Mouse (Mus musculus): ENCODE measurements around the gene Esp6. TPM values are rescaled to one million over a fixed set of nuclear protein-coding genes. Genes with fewer than 3 reads are reported as not detected.
"Not testable (repeated sequence)": the region's sequence is repeated elsewhere in the genome, so short reads cannot be mapped to it uniquely, and the experiment has no call there.

The Esp6 gene
- total RNA-seq (2015) (not detected in 2 replicates), total RNA-seq (2017) (not detected in 2 replicates)

GRCm38 (mm10) chr17:40561207-40561606 is at the start of gene Esp6:
Esp6 (plus strand) TSS chr17:40561507.
- ATAC-seq (ENCODE audit: poor library complexity, severe bottlenecking), result no peak

- ATAC-seq (ENCODE audit: poor library complexity, severe bottlenecking), result no peak
Measured at GRCm38 (mm10) chr17:40519818-40520217, 41.5 kb upstream of the Esp6 start, which contains the start of gene Esp8. Esp8 (plus strand) TSS chr17:40520022.

DNA sequence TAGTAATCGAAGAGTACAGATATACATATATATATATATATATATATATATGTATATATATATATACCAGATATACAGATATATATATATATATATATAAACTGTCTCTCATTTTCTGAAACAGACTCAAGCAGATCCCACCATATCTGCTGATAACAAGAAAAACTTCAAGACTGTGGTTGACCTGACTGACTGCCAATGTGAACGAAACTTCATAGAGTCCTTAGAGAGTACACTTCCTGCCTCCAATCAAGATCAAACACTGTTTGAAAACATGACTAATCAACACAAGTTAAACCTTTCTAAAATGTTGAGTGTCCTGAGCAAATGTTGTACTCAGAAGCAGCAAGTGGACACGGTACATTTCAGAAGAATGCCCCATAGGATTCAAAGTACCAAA is 31.5 kb upstream of the Esp6 start:
- ATAC-seq (ENCODE audit: poor library complexity, severe bottlenecking), result no peak

DNA sequence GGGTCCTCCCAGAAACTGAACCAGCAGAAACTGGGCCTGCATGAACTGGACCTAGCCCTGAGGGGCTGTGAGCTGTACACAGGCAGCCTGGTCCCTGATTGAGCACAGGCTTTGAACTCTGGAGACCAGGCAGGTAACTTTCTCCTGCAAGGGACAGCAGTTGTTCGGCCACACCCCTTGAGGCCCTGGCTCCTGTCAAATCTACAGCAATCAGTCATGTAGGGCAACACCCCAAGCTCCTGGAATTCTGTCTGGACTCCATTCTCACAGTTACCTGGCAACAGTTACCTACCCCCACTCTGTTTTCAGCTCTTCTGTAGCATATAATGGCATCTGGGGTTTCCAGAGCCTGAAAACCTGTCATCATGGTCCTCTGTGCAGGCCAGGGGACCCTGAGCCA is 30.2 kb upstream of the Esp6 start:
- ATAC-seq (ENCODE audit: poor library complexity, severe bottlenecking), result no peak

- ATAC-seq (ENCODE audit: poor library complexity, severe bottlenecking), result not testable (repeated sequence)
Measured at GRCm38 (mm10) chr17:40547005-40547404, 14.3 kb upstream of the Esp6 start.

DNA sequence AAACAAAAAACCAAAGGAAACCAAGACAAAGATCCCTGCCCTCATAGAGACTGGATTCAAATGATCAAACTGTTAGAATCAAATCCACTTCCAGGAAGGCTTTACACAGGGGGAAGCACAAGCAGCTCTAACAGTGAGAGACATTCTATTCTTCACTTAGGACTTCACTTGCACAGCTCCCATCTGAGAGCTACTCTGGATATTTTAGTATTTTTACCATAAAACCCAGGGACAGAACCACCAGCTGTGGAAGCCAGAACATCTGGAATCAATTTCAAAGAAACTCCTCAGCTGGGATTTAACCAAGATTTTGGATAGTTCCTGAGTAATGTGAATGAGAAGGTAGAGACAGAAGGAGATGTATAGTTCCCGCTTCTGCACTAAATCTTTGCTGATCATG is 7.8 kb upstream of the Esp6 start:
- ATAC-seq (ENCODE audit: poor library complexity, severe bottlenecking), result no peak

- ATAC-seq (ENCODE audit: poor library complexity, severe bottlenecking), result not testable (repeated sequence)
Measured at GRCm38 (mm10) chr17:40583906-40584305, 22.6 kb downstream of the Esp6 start.

GRCm38 (mm10) chr17:40591297-40591696 is 30.0 kb downstream of the Esp6 start:
- no peak for ATAC-seq (ENCODE audit: poor library complexity, severe bottlenecking)

DNA sequence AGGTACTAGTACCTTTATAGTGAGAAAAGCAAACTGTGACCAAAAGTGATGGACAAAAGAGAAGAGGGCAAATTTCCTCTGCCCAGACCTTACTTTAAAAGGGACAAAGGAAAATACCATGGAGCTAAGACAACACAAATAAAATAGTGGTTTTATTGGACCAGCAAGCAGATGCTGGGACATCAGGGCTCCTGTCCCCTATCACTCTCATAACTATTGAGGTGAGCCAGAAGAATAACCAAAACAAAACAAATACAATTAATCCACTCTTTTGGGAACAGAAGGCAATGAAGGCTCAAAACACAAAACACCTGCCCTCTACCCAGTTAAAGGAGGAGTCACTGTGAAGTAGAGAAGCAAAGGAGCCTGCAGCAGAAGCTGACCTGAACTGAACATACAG is 37.0 kb downstream of the Esp6 start, which contains the start of gene Esp4:
TSS of gene Esp4 (plus strand) at position 301 of the 400 bp plus-strand sequence.
- ATAC-seq (ENCODE audit: poor library complexity, severe bottlenecking), result no peak

Other genes starting within 250 kb of the Esp6 start
- gene Crisp1, start 242.3 kb upstream of the Esp6 start, total RNA-seq (2015), result not detected in 2 replicates
- gene Crisp1, start 242.3 kb upstream of the Esp6 start, total RNA-seq (2017), result not detected in 2 replicates
- gene Esp8, start 41.5 kb upstream of the Esp6 start, total RNA-seq (2015), result not detected in 2 replicates
- gene Esp8, start 41.5 kb upstream of the Esp6 start, total RNA-seq (2017), result not detected in 2 replicates
- not detected in 2 replicates for gene Esp4, start 37.1 kb downstream of the Esp6 start, total RNA-seq (2015)
- not detected in 2 replicates for gene Esp4, start 37.1 kb downstream of the Esp6 start, total RNA-seq (2017)
- gene Esp3, start 70.6 kb downstream of the Esp6 start, total RNA-seq (2015), result not detected in 2 replicates
- gene Esp3, start 70.6 kb downstream of the Esp6 start, total RNA-seq (2017), result not detected in 2 replicates
- gene Esp1, start 165.6 kb downstream of the Esp6 start, total RNA-seq (2015), result not detected in 2 replicates
- gene Esp1, start 165.6 kb downstream of the Esp6 start, total RNA-seq (2017), result not detected in 2 replicates
- not detected in 2 replicates for gene Crisp2, start 245.5 kb downstream of the Esp6 start, total RNA-seq (2015)
- gene Crisp2, start 245.5 kb downstream of the Esp6 start, total RNA-seq (2017), result not detected in 2 replicates
- 3.8 and 11.0 TPM in 2 replicates for gene Rhag, start 249.6 kb downstream of the Esp6 start, total RNA-seq (2015)
- gene Rhag, start 249.6 kb downstream of the Esp6 start, total RNA-seq (2017), result 2.1 and 4.1 TPM in 2 replicates

Data from megakaryocyte, adult 5-6 weeks (primary cell).